Mouse (Mus musculus) cerebellum, postnatal 14 days (tissue): ENCODE measurements around the gene Usp25.
A peak's percentile ranks its signal among the peaks of the same experiment; 100 is the strongest.

Experiments
- DNase-seq, 2 experiments: peaks; one replicate each; pipeline ENCODE4 v3.0.0; 2021; ENCODE audit warnings: mixed read lengths in 2 of 2

The Usp25 gene

DNA sequence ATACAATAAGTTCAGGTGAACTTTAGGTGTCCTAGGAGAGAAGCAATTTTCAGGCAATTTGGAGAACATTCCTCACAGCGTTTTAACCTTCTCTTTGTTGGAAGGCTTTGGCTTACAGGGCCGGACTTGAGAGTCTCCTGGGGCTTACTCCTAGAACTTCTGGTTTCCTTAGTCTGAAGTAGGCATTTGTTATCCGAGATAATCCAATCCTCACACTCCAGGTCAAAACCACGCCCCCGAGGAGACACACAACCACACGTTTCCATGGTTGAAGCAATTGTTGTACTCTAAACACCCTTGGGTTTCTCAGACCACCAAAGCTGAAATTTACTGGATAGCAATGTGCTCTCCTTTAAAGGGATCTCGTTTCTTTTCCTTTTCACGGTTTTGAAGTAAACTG is 136.8 kb downstream of the Usp25 start:
- no peak for DNase-seq

DNA sequence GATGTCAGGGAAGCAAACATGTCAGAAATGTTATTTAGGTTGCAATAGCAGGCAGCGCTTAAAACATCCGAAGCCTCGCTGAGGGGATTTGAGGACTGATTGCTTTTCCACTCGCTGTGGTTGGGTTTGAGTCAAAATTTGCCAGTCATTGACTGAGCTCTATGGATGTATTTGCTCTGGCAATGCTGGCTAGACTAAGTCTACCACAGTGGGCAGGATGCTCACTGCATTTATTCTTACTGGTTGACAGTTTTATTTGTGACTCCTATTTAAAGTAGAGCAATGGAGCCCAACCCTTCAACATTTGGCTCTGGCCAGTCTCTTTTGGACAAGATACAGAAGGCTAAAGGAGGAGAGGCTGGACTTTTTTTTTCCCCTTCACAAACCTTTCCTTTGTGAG is 137.4 kb downstream of the Usp25 start:
- peak in 1 of 2 experiments; percentile 37 for DNase-seq

DNA sequence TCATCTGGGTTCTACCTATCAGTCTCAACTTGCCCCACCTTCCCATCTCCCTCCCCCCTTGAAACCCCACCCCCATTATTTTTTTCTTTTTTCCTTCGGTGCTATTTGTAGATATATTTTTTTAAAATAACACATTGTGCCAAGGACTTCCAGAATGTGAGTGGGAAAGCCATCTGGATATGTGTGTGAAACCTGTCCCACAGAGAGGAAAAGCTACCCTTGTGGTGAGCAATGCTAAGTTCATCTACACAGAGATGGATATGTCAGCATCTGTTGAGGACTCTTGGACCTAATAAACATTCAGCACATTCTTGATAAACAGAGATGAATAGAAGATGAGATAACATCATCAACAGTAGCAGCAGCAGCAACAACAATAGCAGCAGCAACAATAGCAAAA is 138.8 kb downstream of the Usp25 start:
- peak in 1 of 2 experiments; percentile 20 for DNase-seq

DNA sequence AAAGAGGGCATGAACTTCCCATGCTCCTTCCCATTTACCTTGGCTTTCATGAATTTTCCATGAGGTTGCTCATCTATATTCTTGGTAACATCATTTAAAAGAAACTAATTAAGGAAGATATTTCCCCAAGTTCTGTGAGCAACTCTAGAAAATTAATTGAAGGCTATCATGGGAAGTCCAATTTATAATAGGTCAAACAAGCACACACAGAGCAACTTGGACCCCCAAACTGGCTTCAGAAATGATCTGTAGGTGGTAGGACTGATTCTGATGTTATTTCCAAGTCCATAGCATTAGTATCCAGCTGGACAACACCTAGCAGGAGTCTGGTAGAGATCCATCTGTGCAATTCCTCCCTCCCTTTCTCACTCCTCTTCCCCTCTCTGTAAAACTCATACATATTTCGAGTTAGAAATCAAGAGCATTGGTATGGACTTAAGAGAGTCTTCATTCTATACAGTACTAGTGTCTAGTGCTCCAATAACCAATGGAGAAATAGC is 139.8 kb downstream of the Usp25 start:
- DNase-seq: peak in 1 of 2 experiments; percentile 59

DNA sequence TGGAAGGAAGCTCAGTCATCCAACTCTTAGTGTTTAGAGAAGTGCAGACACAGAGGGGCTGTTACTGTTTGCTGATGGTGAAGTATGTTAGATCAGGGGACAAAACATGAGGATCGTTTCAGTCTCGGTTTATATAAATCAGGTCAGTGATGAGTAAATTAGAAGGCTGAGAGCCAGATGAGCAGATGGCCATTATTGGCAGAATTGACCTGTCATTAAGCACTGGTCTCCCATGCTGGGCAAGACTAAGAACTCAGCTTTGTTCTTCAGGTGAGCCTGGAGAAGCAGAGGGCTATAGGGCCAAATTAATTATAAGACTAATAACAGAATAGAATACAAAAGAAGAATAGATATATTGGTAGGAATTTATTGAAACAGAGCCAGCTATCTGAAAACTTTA is 140.3 kb downstream of the Usp25 start:
- DNase-seq: peak; percentile 85 to 94

DNA sequence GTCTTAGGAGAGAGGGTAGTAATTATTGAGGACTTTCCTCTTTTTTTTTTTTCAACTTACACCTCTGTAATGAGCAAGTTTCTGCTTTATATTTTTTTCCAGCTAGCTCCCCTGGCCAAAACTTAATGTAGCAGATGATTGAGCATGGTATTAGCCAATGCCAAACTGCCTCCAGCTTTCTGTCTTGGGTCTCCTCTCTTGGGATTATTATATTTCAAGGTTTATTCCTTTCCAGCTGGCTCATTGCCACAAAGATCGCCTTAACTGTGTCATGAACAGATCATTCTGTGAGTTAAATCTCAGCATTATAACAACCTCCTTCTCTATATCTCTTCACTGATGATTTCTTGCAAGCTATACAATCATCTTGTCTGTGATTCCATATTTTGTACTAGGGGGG is 141.3 kb downstream of the Usp25 start:
- DNase-seq: peak; percentile 49 to 51
